ENCODE assay signal across 27 mouse cellular contexts in genomic region chr13:96023858-96024257, GRCm38 (mm10). TPM values are rescaled to one million over a fixed set of nuclear protein-coding genes. Genes with fewer than 3 reads are reported as not detected.
A peak's percentile ranks its signal among the peaks of the same experiment; 100 is the strongest.
DNase-seq lines count a peak whose midpoint lies in the region; ATAC-seq and TF ChIP-seq lines count a peak whose summit lies in the region.
"Had no signal": no experiment of that assay in that cellular context is flagged by ENCODE, and none has a peak within 500 bp of the region (broad histone marks: within the 10 kb centered on the region; RNA-seq: fewer than 3 reads in every experiment).

No protein-coding gene starts in this region.

- WGBS in neural tube, embryonic 13.5 days = 59% methylated on average over 11 of the region's 11 CpGs
- 65% methylated on average over 11 of the region's 11 CpGs for WGBS in hindbrain, embryonic 16.5 days
- 45% methylated on average over 11 of the region's 11 CpGs for WGBS in neural tube, embryonic 15.5 days

- TF ChIP-seq POLR2A in brain, embryonic 14.5 days (IDR thresholded peaks at IDR 0.05; ENCODE audit: borderline replicate concordance, extremely low read depth, insufficient read depth, insufficient read length, poor library complexity, severe bottlenecking) = no peak

- H3K4me1 ChIP-seq in neural tube, embryonic 13.5 days (replicated peaks) = 0 out of 2 replicates have a peak, but pooled peaks cover 4% of the 10 kb centered on the region
- no peaks in the 10 kb centered on the region for H3K4me1 ChIP-seq in hindbrain, embryonic 16.5 days (ENCODE audit: control insufficient read depth, insufficient read depth, low read depth, low read length)
- H3K4me1 ChIP-seq in neural tube, embryonic 15.5 days = peaks cover 13% of the 10 kb centered on the region; the same call in 1 of the 2 replicates
- H3K4me1 ChIP-seq: heart, embryonic 13.5 days; limb, embryonic 13.5 days; liver, embryonic 12.5 days had no signal

- H3K4me3 ChIP-seq in neural tube, embryonic 13.5 days = no peak overlapping the region
- H3K4me3 ChIP-seq in hindbrain, embryonic 16.5 days (ENCODE audit: low read length) = no peak overlapping the region
- no peak overlapping the region for H3K4me3 ChIP-seq in neural tube, embryonic 15.5 days (replicated peaks)
- H3K4me3 ChIP-seq: heart, embryonic 13.5 days; limb, embryonic 13.5 days; liver, embryonic 12.5 days had no signal

- peak; percentile 78 for ATAC-seq in neural tube, embryonic 13.5 days (ENCODE audit: low read depth)
- peak; percentile 89 for ATAC-seq in hindbrain, embryonic 16.5 days
- ATAC-seq in neural tube, embryonic 15.5 days (ENCODE audit: low FRiP score) = peak; percentile 82
- ATAC-seq: forebrain, embryonic 14.5 days; liver, embryonic 12.5 days had no signal

- no peak overlapping the region for H3K9ac ChIP-seq in neural tube, embryonic 13.5 days
- no peak overlapping the region for H3K9ac ChIP-seq in hindbrain, embryonic 16.5 days (ENCODE audit: low read depth, low read length)
- no peak overlapping the region for H3K9ac ChIP-seq in neural tube, embryonic 15.5 days (replicated peaks)
- H3K9ac ChIP-seq: heart, embryonic 13.5 days; limb, embryonic 13.5 days; liver, embryonic 12.5 days had no signal

- H3K36me3 ChIP-seq in neural tube, embryonic 13.5 days = no peaks in the 10 kb centered on the region
- no peaks in the 10 kb centered on the region for H3K36me3 ChIP-seq in hindbrain, embryonic 16.5 days (ENCODE audit: control insufficient read depth, insufficient read depth, low read length)
- peaks cover 4% of the 10 kb centered on the region; the same call in 1 of the 2 replicates for H3K36me3 ChIP-seq in neural tube, embryonic 15.5 days
- H3K36me3 ChIP-seq: heart, embryonic 13.5 days; limb, embryonic 13.5 days; liver, embryonic 12.5 days had no signal

- no peak overlapping the region for H3K4me2 ChIP-seq in neural tube, embryonic 13.5 days
- no peak overlapping the region for H3K4me2 ChIP-seq in hindbrain, embryonic 16.5 days (ENCODE audit: low read length)
- H3K4me2 ChIP-seq in neural tube, embryonic 15.5 days = peak overlapping the region; percentile 13
- H3K4me2 ChIP-seq: heart, embryonic 13.5 days; limb, embryonic 13.5 days; liver, embryonic 12.5 days had no signal

- no peaks in the 10 kb centered on the region for H3K9me3 ChIP-seq in neural tube, embryonic 13.5 days
- H3K9me3 ChIP-seq in hindbrain, embryonic 16.5 days (ENCODE audit: control insufficient read depth, low read length) = no peaks in the 10 kb centered on the region
- no peaks in the 10 kb centered on the region for H3K9me3 ChIP-seq in neural tube, embryonic 15.5 days (replicated peaks)
- H3K9me3 ChIP-seq: heart, embryonic 13.5 days; limb, embryonic 13.5 days; liver, embryonic 12.5 days had no signal

- H3K27me3 ChIP-seq in neural tube, embryonic 13.5 days = no peaks in the 10 kb centered on the region
- H3K27me3 ChIP-seq in hindbrain, embryonic 16.5 days (replicated peaks; ENCODE audit: control insufficient read depth, insufficient read depth, low read length) = no peaks in the 10 kb centered on the region
- H3K27me3 ChIP-seq in neural tube, embryonic 15.5 days (replicated peaks) = no peaks in the 10 kb centered on the region
- H3K27me3 ChIP-seq: heart, embryonic 13.5 days; limb, embryonic 13.5 days; liver, embryonic 12.5 days had no signal

- peak overlapping the region; percentile 84 for H3K27ac ChIP-seq in neural tube, embryonic 13.5 days (replicated peaks)
- peak overlapping the region; percentile 19 for H3K27ac ChIP-seq in hindbrain, embryonic 16.5 days (ENCODE audit: low read depth, low read length)
- peak overlapping the region; percentile 80 for H3K27ac ChIP-seq in neural tube, embryonic 15.5 days (replicated peaks)
- H3K27ac ChIP-seq: heart, embryonic 13.5 days; limb, embryonic 13.5 days; liver, embryonic 12.5 days had no signal

- TF ChIP-seq CTCF in brain, embryonic 14.5 days (IDR thresholded peaks at IDR 0.05; ENCODE audit: borderline replicate concordance, extremely low read depth, insufficient read depth, insufficient read length) = no peak

- DNase-seq in neural tube, embryonic 10.5 days (ENCODE audit: extremely low spot score, low spot score) = no peak
- DNase-seq in brain, embryonic 14.5 days (ENCODE audit: low read depth) = peak; percentile 36
- no peak for DNase-seq in testis, postnatal 10 days (ENCODE audit: low spot score)
- no peak for DNase-seq in right cerebral cortex, postnatal 25 days
- DNase-seq: adrenal gland, postnatal 36 days; cerebellum, adult 8-10 months; cerebellum, postnatal 36 days; embryo, embryonic 11 days; gastrocnemius, postnatal 14 days; heart, adult 18-20 months; heart, postnatal 14 days; kidney, adult 11 months; kidney, postnatal 4 days; layer of hippocampus, adult 9-11 months; lung, adult 18-20 months; lung, postnatal 10 days had no signal

RNA-seq across cellular contexts. Expression of gene Gm20075, which starts 57.3 kb away (rescaled TPM):
- polyA plus RNA-seq in neural tube, embryonic 13.5 days (2015; fragmentation: Nextera tagmentation; extraction: Ambion mirVana) = 30.7 and 35.5 TPM in 2 replicates
- 2.4 and 3.2 TPM in 2 replicates for polyA plus RNA-seq in brain, embryonic 14.5 days (2012; rRNA removed)
- 21.6 and 29.8 TPM in 2 replicates for polyA plus RNA-seq in hindbrain, embryonic 16.5 days (2015; fragmentation: Nextera tagmentation; extraction: Ambion mirVana)
- polyA plus RNA-seq in neural tube, embryonic 15.5 days (2015; fragmentation: Nextera tagmentation; extraction: Ambion mirVana) = 21.3 and 24.9 TPM in 2 replicates

RNA-seq across cellular contexts. Expression of gene Gm17190, which starts 58.0 kb away (rescaled TPM):
- 0.36 TPM in 1 of 2 replicates, not detected in the other for polyA plus RNA-seq in neural tube, embryonic 13.5 days (2015; fragmentation: Nextera tagmentation; extraction: Ambion mirVana)
- polyA plus RNA-seq in brain, embryonic 14.5 days (2012; rRNA removed) = not detected in 2 replicates
- polyA plus RNA-seq in hindbrain, embryonic 16.5 days (2015; fragmentation: Nextera tagmentation; extraction: Ambion mirVana) = 0.39 and 0.40 TPM in 2 replicates
- polyA plus RNA-seq in neural tube, embryonic 15.5 days (2015; fragmentation: Nextera tagmentation; extraction: Ambion mirVana) = 0.22 and 0.52 TPM in 2 replicates
- polyA plus RNA-seq: C2C12; embryonic facial prominence, embryonic 14.5 days; forebrain, embryonic 14.5 days; heart, embryonic 13.5 days; kidney, embryonic 16.5 days; limb, embryonic 13.5 days; liver, embryonic 12.5 days; urinary bladder, adult 2 months had no signal

Comparison
In these comparisons a context has a peak if more than half of its experiments do, and no peak if none do; other contexts are left out.
1. H3K27ac ChIP-seq: peak in every context shown above with its lines; median percentile 84 in neural tube, embryonic 13.5 days; 80 in neural tube, embryonic 15.5 days; 19 in hindbrain, embryonic 16.5 days.